Mouse (Mus musculus) heart, adult 18-20 months (tissue): Measurements from ENCODE around the gene Nsf. TPM values are rescaled to one million over a fixed set of nuclear protein-coding genes. Genes with fewer than 3 reads are reported as not detected.

Experiments
- DNase-seq, 2 experiments: peaks; one replicate each; pipeline ENCODE4 v3.0.0; 2021 to 2022; ENCODE audit warnings: mixed read lengths in 1 of 2
- long read RNA-seq, 2 experiments: library from polyadenylated mRNA; stranded (forward); transcript quantifications; one replicate each; pipeline ENCODE4 v2.0.0; 2021
- total RNA-seq, 2 experiments: library from RNA; stranded (reverse); gene quantifications; 2 replicates each; pipeline ENCODE4 v1.2.3; 2021

The Nsf gene
- 10 to 100 TPM; 23.8 to 33.2 TPM for total RNA-seq
- long read RNA-seq, experiment 1, transcript Nsf-202 (21 exons, 3,766 nt), result major isoform, 16 of 20 reads
- long read RNA-seq, experiment 1, partial matches to known transcripts, result 4 of 20 reads
- long read RNA-seq, experiment 1, other reads (novel, unspliced or antisense), result 0 of 20 reads
- long read RNA-seq, experiment 2, transcript Nsf-202 (21 exons, 3,766 nt), result major isoform, 8 of 14 reads
- long read RNA-seq, experiment 2, partial matches to known transcripts, result 3 of 14 reads
- long read RNA-seq, experiment 2, other reads (novel, unspliced or antisense), result 3 of 14 reads

GRCm38 (mm10) chr11:103953896-103954292 lies at the start of gene Nsf:
Nsf (minus strand) TSS chr11:103954056.
- DNase-seq, result peak; percentile 90 to 91

GRCm38 (mm10) chr11:104003397-104003796 lies 49.5 kb upstream of the Nsf start:
- no peak for DNase-seq

- DNase-seq, result no peak
Observed at GRCm38 (mm10) chr11:104002191-104002590, 48.3 kb upstream of the Nsf start.

- DNase-seq, result no peak
Observed at GRCm38 (mm10) chr11:104001395-104001955, 47.6 kb upstream of the Nsf start.

DNA sequence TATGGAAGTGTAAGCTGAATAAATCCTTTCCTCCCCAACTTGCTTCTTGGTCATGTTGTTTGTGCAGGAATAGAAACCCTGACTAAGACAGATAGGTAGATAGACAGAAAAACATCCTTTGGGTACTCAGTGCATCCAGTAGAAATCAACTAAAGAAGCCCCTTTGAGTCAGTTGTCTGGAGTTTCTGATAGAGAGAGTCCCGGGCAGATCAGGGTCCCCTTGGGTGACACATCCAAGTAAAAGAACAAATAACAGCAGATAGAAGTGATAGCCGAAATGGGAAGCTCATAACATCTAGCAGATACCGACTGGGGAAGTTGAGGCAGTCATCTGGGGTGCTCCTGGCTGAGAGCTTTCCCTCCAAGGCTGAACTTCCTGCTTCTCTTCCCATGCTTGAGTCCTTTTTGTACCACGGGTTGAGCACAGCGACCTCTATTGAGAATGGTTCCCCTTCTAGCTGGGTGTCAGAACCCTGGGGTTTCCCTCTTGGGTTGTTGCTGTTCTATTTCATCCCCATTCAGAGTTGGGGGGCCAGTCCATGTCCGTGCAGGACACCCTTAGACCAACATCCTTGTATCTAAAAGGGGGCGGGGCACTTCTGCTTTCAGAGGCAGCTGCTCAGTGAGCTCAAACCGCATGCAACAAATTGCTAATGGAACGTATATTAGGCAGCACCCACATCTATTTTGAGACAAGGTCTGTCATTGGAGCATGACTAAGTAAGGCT lies 47.0 kb upstream of the Nsf start:
- DNase-seq, result peak; percentile 34 to 74

DNA sequence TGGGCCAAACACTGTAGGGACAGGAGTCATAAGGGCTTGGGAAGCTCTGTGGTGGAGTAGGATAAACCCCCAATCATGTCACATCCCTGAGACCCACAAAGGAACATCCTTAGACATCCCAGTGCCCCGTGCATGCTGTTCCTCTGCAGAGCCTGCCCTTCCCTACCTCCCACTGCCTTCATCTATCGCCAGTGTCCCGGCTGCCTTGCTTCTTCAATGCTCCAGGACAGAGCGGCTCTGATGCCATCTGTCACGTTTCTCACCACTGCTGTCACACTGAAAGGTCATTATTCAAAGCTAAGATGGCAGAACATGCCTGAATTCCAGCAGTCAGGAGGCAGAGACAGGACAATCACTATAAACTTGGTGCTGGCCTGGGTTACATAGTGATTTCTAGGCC lies 44.9 kb upstream of the Nsf start:
- no peak for DNase-seq

- peak; percentile 45 to 63 for DNase-seq
Observed at GRCm38 (mm10) chr11:103997385-103997784, 43.5 kb upstream of the Nsf start.

DNA sequence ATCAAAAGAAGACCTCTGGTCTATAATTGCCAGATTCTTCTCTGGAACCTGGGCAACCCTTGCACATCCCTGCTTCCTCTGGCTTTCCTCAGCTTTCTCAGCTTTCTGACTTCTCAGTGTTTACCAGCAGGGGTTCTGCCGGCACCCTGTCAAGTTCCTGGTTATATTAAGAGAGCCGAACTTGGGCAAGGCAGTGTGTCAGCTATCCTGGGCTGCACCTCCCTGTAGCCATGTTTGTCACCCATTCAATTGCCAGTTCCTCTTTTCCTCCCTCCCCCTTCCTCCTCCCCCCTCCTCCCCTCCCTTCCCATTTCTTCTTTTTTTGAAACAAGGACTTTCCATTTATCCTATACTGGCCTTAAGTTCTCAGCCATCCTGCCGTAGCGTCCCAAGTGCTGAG lies 38.8 kb upstream of the Nsf start:
- DNase-seq, result peak in 1 of 2 experiments; percentile 22

GRCm38 (mm10) chr11:103990049-103990557 lies 36.2 kb upstream of the Nsf start:
- peak; percentile 30 to 40 for DNase-seq

DNA sequence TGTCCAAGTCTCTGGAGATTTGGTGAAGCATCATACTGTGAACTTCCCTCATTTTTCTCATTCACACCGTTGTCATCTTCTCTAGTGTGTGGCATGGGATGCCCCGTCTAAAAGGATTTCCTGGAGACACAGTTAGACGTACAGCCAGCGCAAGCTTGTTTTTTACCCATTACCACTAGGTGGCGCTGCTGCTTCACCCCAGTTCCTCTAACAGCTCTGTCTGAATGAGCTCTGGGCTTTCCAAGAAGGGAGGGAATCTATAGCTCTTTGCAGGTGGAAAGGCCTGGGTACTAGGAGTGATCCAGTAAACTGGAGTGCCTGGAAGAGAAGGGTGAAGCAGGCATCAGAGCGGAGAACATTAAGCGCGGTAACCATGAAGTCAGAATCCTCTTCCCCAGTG lies 33.6 kb upstream of the Nsf start:
- peak; percentile 66 to 86 for DNase-seq

DNA sequence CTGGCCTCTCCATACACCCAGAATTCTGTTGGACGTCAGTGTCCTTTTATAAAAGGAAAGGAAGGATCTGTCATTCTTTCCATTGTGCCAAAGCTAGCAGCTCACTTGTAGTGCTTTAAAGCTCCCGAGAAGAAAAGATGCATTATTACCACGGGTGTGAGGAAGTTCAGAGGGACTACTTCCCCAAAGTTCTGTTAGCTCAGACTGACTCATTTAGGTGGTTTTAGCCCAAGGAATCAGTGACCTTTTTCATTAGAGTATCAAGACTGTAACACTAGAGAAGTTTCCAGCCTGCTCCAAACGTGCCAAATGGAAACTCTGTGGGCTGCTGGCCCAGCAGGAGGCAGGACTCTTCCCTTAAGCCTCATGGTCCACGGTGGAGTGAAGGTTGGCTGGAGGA lies 30.2 kb upstream of the Nsf start:
- no peak for DNase-seq

DNA sequence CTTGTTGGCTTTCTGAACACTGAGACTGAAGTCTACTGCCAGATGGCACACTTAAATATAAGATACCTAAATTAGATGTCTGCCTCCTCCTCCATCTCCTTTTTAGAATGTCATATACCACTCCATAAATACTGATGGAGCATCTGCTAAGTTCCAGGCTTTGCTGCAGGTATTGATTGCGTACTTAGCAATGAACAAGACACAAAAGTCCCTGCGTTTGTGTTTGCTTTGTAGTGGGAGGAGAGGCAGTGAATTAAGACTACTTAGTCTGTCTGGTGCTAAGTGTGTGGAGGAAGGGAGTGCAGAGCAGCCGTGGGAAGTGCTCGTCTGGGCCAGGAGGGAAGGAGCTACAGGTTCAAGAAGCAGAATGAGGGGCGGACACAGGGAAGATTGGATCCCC lies 28.0 kb upstream of the Nsf start:
- DNase-seq, result no peak

DNA sequence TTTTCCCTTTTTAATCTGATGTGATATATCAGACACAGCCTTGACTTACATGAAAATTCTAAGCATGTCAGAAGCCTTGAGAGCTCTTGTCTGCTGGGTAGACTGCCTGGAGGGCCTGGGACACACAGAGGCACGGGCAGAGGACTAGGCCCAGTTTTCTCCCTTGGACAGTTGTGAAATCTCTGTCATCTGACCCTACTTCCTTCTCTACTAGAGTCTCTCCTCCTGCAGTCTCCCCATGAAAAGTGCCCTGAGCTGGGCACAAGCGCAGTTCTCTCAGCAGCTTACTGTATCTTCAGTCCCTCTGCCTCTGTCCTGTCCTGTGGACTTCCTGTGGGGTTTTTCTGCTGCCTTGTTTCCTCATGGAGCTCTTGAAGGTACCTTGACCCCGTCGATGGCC lies 25.5 kb upstream of the Nsf start:
- peak in 1 of 2 experiments; percentile 56 for DNase-seq

DNA sequence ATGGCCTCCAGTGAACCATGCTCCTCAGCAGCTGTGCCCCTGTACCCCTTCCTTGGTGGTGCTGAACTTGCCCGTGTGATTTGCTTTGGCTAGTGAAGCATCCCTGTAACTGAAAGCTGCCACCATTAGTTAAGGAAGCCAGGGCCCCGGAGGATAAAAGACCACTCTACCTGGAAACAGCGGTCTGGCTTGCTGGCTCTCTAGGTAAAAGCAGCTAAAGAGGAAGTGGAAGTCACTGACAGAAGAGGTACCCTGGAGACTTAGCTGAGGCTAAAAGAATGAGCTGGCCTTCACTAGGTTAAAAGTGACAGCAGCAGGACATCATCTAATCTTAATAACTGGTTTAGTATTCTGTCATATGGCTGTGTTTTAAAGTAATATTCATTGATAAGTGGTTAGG lies 17.0 kb upstream of the Nsf start:
- no peak for DNase-seq

DNA sequence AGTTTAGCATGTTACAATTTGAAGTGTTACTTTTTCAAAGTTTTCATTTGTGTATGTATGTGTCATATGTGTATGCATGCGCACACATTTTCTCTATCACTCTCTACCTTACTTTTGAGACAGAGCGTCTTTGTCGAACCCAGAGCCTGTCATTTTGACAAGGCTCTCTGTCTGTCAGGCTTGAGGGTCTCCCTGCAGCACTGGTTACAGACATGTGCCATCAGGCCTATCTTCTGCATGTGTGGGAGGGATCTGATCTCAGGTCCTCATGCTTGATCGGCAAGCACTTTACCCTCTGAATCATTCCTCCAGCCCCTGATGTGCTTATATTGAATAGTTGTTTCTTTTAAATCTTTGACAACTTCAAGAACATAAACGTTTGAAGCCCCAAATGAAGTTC lies 15.4 kb upstream of the Nsf start:
- DNase-seq, result no peak

DNA sequence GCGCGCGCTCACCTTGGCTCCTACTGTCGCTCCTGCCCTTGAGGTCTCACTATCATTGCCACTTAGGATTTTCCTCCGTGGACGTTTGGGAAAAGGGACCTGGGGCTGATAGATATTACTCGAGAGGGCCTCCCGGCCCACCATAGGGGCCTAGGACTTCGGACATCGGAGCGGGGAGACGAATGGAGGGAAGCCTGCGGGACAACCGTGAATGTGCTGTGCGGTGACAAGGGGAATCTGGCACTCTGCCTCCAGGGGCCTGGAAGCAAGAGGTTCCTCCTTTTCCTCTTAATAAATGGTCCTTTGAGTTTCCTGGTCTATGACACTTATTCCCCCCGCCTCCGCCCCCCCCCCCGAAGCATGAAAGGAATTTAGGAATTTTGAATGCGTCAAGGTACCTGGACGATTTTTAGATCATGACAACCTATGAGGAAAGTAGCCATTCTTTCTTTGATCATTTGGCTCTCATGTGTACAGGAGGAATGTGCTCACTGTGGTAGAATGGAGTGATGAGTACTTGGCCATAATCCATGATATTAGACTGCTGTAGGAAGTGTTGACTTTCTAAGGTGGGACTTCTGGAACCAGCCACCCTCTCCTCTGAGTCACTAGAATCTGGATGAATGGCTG lies 13.4 kb upstream of the Nsf start:
- DNase-seq, result no peak

DNA sequence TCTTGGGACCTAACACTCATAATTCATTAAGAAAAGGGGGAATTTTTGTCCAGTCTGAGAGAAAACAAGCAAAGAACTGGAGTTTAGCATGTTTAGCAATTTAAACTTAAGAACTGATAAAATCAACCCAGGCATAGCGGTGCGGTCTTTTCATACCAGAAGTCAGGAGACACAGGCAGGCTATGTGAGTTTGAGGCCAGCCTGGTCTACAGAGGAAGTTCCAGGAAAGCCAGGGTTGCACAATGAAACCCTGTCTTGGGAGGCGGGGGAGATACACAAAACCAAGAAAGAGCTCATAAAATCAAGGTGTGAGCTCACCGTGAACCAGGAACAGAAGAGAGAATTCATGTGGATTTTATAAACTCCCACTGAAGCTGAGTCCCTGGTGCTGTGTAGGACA lies 3.0 kb upstream of the Nsf start:
- DNase-seq, result no peak

DNA sequence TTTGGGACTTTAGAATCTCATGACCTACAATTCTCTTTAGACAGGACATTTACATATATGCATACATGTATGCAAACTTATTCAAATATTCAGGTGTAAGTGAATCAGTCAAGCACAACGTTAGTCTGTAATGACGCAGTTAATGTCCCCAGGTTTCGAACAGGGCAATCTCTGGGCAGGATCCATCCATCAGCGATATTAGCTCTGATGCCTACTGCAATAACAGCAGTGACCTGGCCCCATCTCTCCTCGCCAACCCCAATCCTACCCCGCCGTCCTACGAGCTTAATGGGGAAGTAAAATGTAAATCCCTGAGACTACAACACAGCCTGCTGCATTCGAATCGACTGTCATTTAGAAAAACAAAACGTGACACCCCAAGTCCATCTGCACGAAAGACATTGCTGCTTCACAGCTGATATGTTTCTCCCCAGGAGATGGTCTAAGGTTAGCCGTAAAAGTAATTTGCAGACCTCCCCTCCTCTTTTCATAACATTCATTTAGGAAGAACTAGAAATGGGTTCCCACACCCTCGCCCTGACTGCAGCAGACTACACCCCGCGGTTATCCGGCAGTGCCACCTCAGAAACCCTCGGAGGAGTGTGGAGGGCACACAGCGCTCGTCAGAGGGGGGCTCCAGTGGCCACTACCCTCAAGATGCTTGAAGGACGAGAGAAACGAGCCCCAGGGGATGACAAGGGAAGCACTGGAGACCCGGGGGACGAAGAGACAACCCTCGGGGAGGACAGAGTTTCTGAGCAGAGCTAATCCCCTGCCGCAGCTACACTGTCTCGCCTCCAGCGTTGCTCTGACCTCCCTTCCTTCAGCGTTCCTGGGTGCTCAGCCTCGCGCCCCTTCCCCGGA lies 592 bp downstream of the Nsf start:
- peak in 1 of 2 experiments; percentile 24 for DNase-seq

DNA sequence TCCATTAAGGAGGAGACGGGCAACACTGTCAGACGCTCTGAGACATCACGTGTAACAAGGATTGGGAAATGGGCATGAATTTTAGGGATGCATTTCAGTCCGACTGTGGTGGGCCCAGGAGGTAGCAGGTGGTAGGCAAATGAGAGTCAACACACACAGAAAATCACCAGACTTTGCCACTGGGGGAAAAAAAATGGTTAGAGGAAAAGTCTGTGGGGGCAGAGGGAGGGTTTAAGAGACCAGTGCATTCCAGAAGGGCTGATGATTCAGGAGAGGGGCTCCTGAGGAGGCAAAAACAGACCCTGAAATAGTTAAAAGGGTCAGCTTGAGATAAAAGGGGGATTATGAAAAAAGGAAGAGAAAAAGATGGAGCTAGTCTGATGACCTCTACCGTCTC lies 1.2 kb downstream of the Nsf start:
- DNase-seq, result no peak

DNA sequence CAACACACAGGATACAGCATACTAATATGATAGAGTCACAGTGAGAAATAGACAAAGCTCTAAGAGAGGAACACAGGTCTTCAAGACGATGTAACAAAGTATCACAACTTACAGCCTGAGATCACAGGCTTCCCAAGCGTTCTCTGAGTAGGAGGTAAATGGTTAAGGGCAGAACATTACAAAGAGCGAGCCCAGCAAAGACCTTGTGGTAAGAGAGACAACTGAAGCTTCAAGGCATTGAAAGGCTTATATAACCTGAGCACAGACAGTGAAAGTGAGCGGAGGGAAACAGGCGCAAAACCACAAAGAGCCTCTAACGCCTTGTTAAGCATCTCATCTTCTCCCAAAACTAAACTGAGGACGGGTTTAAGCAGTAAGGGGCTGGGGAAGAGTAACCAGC lies 2.8 kb downstream of the Nsf start:
- no peak for DNase-seq

- no peak for DNase-seq
Observed at GRCm38 (mm10) chr11:103948952-103949351, 4.9 kb downstream of the Nsf start.

DNA sequence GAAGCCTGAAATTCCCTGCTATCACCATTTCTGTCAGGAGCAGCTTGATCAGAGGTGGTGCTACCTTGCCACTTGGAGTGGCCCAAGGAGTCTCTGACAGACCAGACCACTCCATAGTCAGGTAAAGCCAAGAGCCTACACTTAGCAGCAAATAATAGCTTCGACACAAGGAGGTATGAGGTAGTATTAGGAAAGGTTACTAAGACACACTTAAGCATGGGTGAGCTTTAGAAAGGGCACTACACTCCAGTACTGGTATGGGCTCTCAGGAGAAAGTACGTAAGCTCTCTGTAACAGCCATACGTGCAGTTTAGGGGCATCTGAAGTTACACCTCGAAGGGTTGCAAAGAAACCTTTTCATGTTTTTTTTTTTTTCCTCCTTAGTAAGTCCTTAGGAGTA lies 11.1 kb downstream of the Nsf start:
- no peak for DNase-seq
